Mouse (Mus musculus) midbrain, embryonic 11.5 days (tissue): ENCODE measurements around the gene Pttg1. TPM values are rescaled to one million over a fixed set of nuclear protein-coding genes. Genes with fewer than 3 reads are reported as not detected.

Experiments used
- ATAC-seq: fragments of 200-750 bp; cut with Nextera tagmentation; 2 replicates; pipeline ENCODE4 v1.8.0; 2017; ENCODE audit warnings: moderate TSS enrichment, moderate library complexity; ENCODE audit not compliant: low FRiP score
- DNase-seq: peaks from one replicate; pipeline ENCODE4 v3.0.0; 2015; ENCODE audit warnings: low spot score; ENCODE audit errors: missing footprints
- H3K27ac ChIP-seq: fragments of 300-500 bp; sonication (generic); 2 replicates; pipeline ENCODE4 v1.5.1; 2014; ENCODE audit warnings: low read depth, low read length
- H3K27me3 ChIP-seq: fragments of 300-500 bp; sonication (generic); 2 replicates; pipeline ENCODE4 v1.6.1; 2014; ENCODE audit warnings: mild to moderate bottlenecking, low read length, moderate library complexity, mixed read lengths; ENCODE audit not compliant: control insufficient read depth, insufficient read depth
- H3K36me3 ChIP-seq: fragments of 300-500 bp; sonication (generic); 2 replicates; pipeline ENCODE4 v1.6.1; 2014; ENCODE audit warnings: mild to moderate bottlenecking, low read length, moderate library complexity, mixed read lengths; ENCODE audit not compliant: control insufficient read depth, insufficient read depth
- H3K4me1 ChIP-seq: fragments of 300-500 bp; sonication (generic); 2 replicates; pipeline ENCODE4 v1.6.1; 2014; ENCODE audit warnings: low read length; ENCODE audit not compliant: control insufficient read depth, insufficient read depth
- H3K4me2 ChIP-seq: fragments of 300-500 bp; sonication (generic); 2 replicates; pipeline ENCODE4 v1.6.1; 2014; ENCODE audit warnings: mild to moderate bottlenecking, moderate library complexity
- H3K4me3 ChIP-seq: fragments of 300-500 bp; sonication (generic); 2 replicates; pipeline ENCODE4 v1.5.1; 2014; ENCODE audit warnings: low read depth, low read length
- H3K9ac ChIP-seq: fragments of 300-500 bp; sonication (generic); 2 replicates; pipeline ENCODE4 v1.6.1; 2014; ENCODE audit warnings: low read length
- H3K9me3 ChIP-seq: fragments of 300-500 bp; sonication (generic); 2 replicates; pipeline ENCODE4 v1.6.1; 2016; ENCODE audit warnings: low read length; ENCODE audit not compliant: control insufficient read depth
- WGBS: fragments of 180-500 bp; shearing (Covaris S2); extraction: QIAGEN DNeasy Blood & Tissue Kit; methylation state at CpG from one replicate; pipeline ENCODE4 v1.1.7; 2014; 5-methylcytosine and 5-hydroxymethylcytosine counted together
- polyA plus RNA-seq: library from polyadenylated mRNA; unstranded; fragments of >200 nt; fragmentation: Nextera tagmentation; extraction: Ambion mirVana; gene quantifications from 2 replicates; pipeline ENCODE4 v1.2.1, GENCODE M21; 2014

Pttg1 gene
- polyA plus RNA-seq, 1 experiment from 2014 or later, result 89.0 TPM

- peak overlapping the region; percentile 47 for H3K4me2 ChIP-seq
- H3K9ac ChIP-seq, result peak overlapping the region; percentile 56
- H3K4me3 ChIP-seq, result peak overlapping the region; percentile 18
- WGBS, result under 1% methylated on average over 18 of the region's 18 CpGs
- H3K27me3 ChIP-seq, result no peaks in the 10 kb centered on the region
- H3K9me3 ChIP-seq, result no peaks in the 10 kb centered on the region
- DNase-seq (peak; percentile 96), ATAC-seq (peak; percentile 83)
- H3K36me3 ChIP-seq, result no peaks in the 10 kb centered on the region
- H3K4me1 ChIP-seq, result peaks cover 14% of the 10 kb centered on the region
- H3K27ac ChIP-seq, result no peak overlapping the region; the same call in 1 of the 2 replicates
These were observed 40.9 kb downstream of the Pttg1 start for GRCm38 (mm10) chr11:43385055-43385649.

- peaks cover 14% of the 10 kb centered on the region for H3K4me1 ChIP-seq
- DNase-seq, result no peak
- ATAC-seq, result no peak
- WGBS, result 72% methylated on average over 2 of the region's 2 CpGs
- no peak overlapping the region for H3K4me2 ChIP-seq
- no peak overlapping the region for H3K27ac ChIP-seq
- no peak overlapping the region for H3K9ac ChIP-seq
- no peaks in the 10 kb centered on the region for H3K9me3 ChIP-seq
- no peaks in the 10 kb centered on the region for H3K27me3 ChIP-seq
- no peak overlapping the region for H3K4me3 ChIP-seq
- no peaks in the 10 kb centered on the region for H3K36me3 ChIP-seq
These were observed 42.5 kb downstream of the Pttg1 start for GRCm38 (mm10) chr11:43383581-43383980.

DNA sequence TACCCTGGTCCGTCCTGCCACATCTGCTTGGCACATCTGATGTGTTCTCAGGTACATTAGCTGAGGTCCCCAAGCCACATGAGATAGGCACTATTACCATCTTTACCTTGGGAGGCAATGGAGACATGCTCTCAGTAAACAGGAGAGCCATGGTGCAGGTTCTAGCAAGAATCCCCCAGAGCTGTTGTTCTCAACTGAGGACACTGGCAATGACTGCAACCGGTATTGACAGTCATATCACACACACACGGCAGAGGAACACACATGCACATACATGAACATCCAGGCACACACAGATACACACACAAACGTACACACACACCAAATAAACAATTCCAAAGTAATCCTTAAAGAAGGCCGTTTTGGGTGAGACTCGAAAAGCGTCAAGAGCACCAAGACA lies 45.1 kb downstream of the Pttg1 start:
- no peak overlapping the region for H3K9ac ChIP-seq
- no peaks in the 10 kb centered on the region for H3K9me3 ChIP-seq
- WGBS, result 84% methylated on average over 7 of the region's 7 CpGs
- H3K4me2 ChIP-seq, result no peak overlapping the region
- H3K4me3 ChIP-seq, result no peak overlapping the region
- H3K27ac ChIP-seq, result no peak overlapping the region
- no peak for ATAC-seq
- no peak for DNase-seq
- no peaks in the 10 kb centered on the region for H3K27me3 ChIP-seq
- H3K4me1 ChIP-seq, result peaks cover 13% of the 10 kb centered on the region
- H3K36me3 ChIP-seq, result no peaks in the 10 kb centered on the region

- Histone ChIP-seq H3K4me2 (no peak overlapping the region), H3K9me3 (no peaks in the 10 kb centered on the region), H3K4me1 (peaks cover 4% of the 10 kb centered on the region), H3K27ac (no peak overlapping the region), H3K27me3 (no peaks in the 10 kb centered on the region), H3K4me3 (no peak overlapping the region), H3K36me3 (no peaks in the 10 kb centered on the region), H3K9ac (no peak overlapping the region)
- WGBS, result 86% methylated on average over 11 of the region's 11 CpGs
- ATAC-seq, result no peak
- DNase-seq, result no peak
These were observed 46.1 kb downstream of the Pttg1 start for GRCm38 (mm10) chr11:43379911-43380485.

GRCm38 (mm10) chr11:43379488-43379887 lies 46.6 kb downstream of the Pttg1 start:
- Histone ChIP-seq H3K4me2 (no peak overlapping the region), H3K9ac (no peak overlapping the region), H3K27ac (no peak overlapping the region), H3K4me3 (no peak overlapping the region), H3K27me3 (no peaks in the 10 kb centered on the region), H3K36me3 (no peaks in the 10 kb centered on the region), H3K4me1 (no peaks in the 10 kb centered on the region), H3K9me3 (no peaks in the 10 kb centered on the region)
- DNase-seq, result no peak
- WGBS, result 90% methylated on average over 3 of the region's 3 CpGs
- no peak for ATAC-seq

DNA sequence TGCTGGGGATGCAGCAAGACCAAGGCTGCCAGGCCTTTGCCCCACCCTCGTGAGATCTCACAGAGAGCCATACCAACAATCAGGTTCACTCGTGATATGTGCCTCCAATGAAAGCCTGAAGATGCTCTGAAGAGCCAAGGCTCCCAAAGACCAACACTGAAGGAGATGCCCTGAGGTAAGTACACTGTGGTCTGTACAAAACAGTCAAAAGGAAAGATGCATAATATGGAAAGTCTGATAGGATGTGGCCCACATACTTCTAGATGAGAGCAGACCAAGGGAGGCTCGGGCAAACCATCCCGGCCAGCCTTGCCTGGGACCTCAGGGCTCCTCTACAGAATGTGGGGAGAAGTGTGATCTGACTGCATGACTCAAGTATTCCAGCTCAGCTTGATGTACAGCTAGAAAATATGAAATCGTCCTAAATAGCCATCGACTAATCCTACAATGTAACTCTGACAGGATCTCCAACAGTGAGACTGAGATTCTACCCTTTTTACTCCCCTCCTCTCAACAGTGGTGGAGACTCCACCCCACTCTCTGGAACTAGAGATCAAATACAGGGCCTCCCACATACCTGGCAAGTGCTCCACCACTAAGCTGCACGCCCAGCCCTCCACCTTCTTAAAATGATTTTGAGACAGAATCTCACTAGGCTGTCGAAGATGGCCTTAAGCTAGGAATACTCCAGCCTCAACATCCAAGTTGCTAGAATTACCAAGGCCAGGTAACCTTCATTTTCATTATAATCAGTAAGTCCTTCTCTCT lies 48.8 kb downstream of the Pttg1 start:
- Histone ChIP-seq H3K4me3 (no peak overlapping the region), H3K9me3 (no peaks in the 10 kb centered on the region), H3K9ac (no peak overlapping the region), H3K27ac (no peak overlapping the region), H3K36me3 (no peaks in the 10 kb centered on the region), H3K4me1 (no peaks in the 10 kb centered on the region), H3K4me2 (no peak overlapping the region), H3K27me3 (no peaks in the 10 kb centered on the region)
- ATAC-seq (no peak), DNase-seq (no peak)
- WGBS, result 92% methylated on average over 8 of the region's 8 CpGs

DNA sequence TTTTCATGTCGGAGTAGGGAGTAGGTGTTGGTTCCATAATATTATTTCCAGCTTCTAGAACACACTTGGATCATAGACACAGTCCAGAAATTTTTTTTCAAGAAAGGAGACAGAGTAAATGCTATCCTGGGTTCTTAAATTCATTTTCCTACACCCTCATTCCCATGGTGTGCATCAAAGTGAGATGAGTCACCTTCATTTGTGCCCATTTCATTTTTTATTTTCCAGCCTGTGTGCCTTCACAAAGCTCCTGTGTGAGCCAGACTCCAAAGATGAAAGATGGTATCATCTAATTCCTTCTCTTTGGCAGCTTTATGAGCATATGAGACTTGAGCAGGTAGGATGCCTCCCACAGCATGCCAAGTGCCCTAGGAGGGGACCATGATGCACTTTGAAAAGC lies 49.5 kb downstream of the Pttg1 start:
- no peaks in the 10 kb centered on the region for H3K27me3 ChIP-seq
- no peak overlapping the region for H3K4me3 ChIP-seq
- H3K4me2 ChIP-seq, result no peak overlapping the region
- DNase-seq (no peak), ATAC-seq (no peak)
- 100% methylated on average over 1 of the region's 1 CpGs for WGBS
- no peaks in the 10 kb centered on the region for H3K36me3 ChIP-seq
- H3K9me3 ChIP-seq, result no peaks in the 10 kb centered on the region
- no peak overlapping the region for H3K9ac ChIP-seq
- no peaks in the 10 kb centered on the region for H3K4me1 ChIP-seq
- no peak overlapping the region for H3K27ac ChIP-seq

- no peak for ATAC-seq
- Histone ChIP-seq H3K4me3 (no peak overlapping the region), H3K9ac (no peak overlapping the region), H3K4me1 (no peaks in the 10 kb centered on the region), H3K27ac (no peak overlapping the region), H3K4me2 (no peak overlapping the region), H3K9me3 (no peaks in the 10 kb centered on the region), H3K27me3 (no peaks in the 10 kb centered on the region), H3K36me3 (no peaks in the 10 kb centered on the region)
- no peak for DNase-seq
- WGBS, result 90% methylated on average over 6 of the region's 6 CpGs
These were observed 51.1 kb downstream of the Pttg1 start for GRCm38 (mm10) chr11:43374956-43375355.

DNA sequence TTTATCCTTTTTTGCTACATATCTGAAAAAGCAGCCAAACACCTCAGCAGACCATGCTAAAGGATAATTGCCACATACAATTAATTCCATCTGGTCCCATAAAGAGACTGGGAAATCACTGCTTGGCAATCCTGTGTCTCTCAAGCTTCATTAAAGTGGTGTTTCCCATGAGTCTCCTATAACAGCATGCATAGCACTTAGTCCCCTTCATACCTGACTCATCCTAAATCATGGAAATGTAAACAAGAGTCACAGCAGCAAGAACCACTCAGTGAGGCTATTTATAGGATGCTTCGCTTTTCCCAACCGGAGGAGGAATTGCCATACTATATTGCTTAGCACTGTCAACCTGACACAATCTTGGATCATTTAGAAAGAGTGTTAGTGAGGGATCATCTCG lies 52.7 kb downstream of the Pttg1 start:
- WGBS, result 93% methylated on average over 3 of the region's 3 CpGs

More for the DNA sequence above, 52.7 kb downstream of the Pttg1 start:
- Histone ChIP-seq H3K27ac (no peak overlapping the region), H3K4me3 (no peak overlapping the region), H3K4me2 (no peak overlapping the region), H3K36me3 (no peaks in the 10 kb centered on the region), H3K9ac (no peak overlapping the region), H3K9me3 (no peaks in the 10 kb centered on the region), H3K27me3 (no peaks in the 10 kb centered on the region), H3K4me1 (no peaks in the 10 kb centered on the region)
- DNase-seq (no peak), ATAC-seq (no peak)
